Mouse (Mus musculus): Measurements from ENCODE around the gene March10. TPM values are rescaled to one million over a fixed set of nuclear protein-coding genes. Genes with fewer than 3 reads are reported as not detected.

Gene March10
- polyA plus RNA-seq, 1 experiment from 2014 or later: not detected

GRCm38 (mm10) chr11:105364386-105365065 lies 92.0 kb downstream of the March10 start:
- Histone ChIP-seq H3K36me3 (ENCODE audit: inconsistent target) (no peaks in the 10 kb centered on the region), H3K79me2 (ENCODE audit: inconsistent target) (no peaks in the 10 kb centered on the region), H3K4me3 (ENCODE audit: inconsistent target) (no peak overlapping the region), H3K27ac (no peak overlapping the region)
- 34% methylated on average over 12 of the region's 12 CpGs for WGBS (ENCODE audit: missing documents)

- H3K79me2 ChIP-seq (ENCODE audit: inconsistent target): no peaks in the 10 kb centered on the region
- H3K36me3 ChIP-seq (ENCODE audit: inconsistent target): no peaks in the 10 kb centered on the region
- 70% methylated on average over 11 of the region's 12 CpGs for WGBS (ENCODE audit: missing documents)
- H3K4me3 ChIP-seq (ENCODE audit: inconsistent target): no peak overlapping the region
- no peak overlapping the region for H3K27ac ChIP-seq
Measured at GRCm38 (mm10) chr11:105363598-105364385, 92.7 kb downstream of the March10 start.

- Histone ChIP-seq H3K79me2 (ENCODE audit: inconsistent target) (no peaks in the 10 kb centered on the region), H3K36me3 (ENCODE audit: inconsistent target) (no peaks in the 10 kb centered on the region), H3K27ac (no peak overlapping the region), H3K4me3 (ENCODE audit: inconsistent target) (no peak overlapping the region)
- WGBS (ENCODE audit: missing documents): 5% methylated on average over 33 of the region's 40 CpGs
Measured at GRCm38 (mm10) chr11:105362946-105363597, 93.5 kb downstream of the March10 start.

GRCm38 (mm10) chr11:105362041-105362765 lies 94.3 kb downstream of the March10 start:
- Histone ChIP-seq H3K4me3 (ENCODE audit: inconsistent target) (no peak overlapping the region), H3K27ac (no peak overlapping the region), H3K79me2 (ENCODE audit: inconsistent target) (no peaks in the 10 kb centered on the region), H3K36me3 (ENCODE audit: inconsistent target) (no peaks in the 10 kb centered on the region)
- 79% methylated on average over 4 of the region's 4 CpGs for WGBS (ENCODE audit: missing documents)

GRCm38 (mm10) chr11:105356301-105356700 lies 100.2 kb downstream of the March10 start:
- H3K27ac ChIP-seq: no peak overlapping the region
- H3K4me3 ChIP-seq (ENCODE audit: inconsistent target): no peak overlapping the region
- no peaks in the 10 kb centered on the region for H3K79me2 ChIP-seq (ENCODE audit: inconsistent target)
- H3K36me3 ChIP-seq (ENCODE audit: inconsistent target): no peaks in the 10 kb centered on the region
- 67% methylated on average over 7 of the region's 7 CpGs for WGBS (ENCODE audit: missing documents)

GRCm38 (mm10) chr11:105353891-105354280 lies 102.6 kb downstream of the March10 start:
- no peak overlapping the region for H3K27ac ChIP-seq
- H3K36me3 ChIP-seq (ENCODE audit: inconsistent target): no peaks in the 10 kb centered on the region
- H3K79me2 ChIP-seq (ENCODE audit: inconsistent target): no peaks in the 10 kb centered on the region
- 90% methylated on average over 4 of the region's 4 CpGs for WGBS (ENCODE audit: missing documents)
- H3K4me3 ChIP-seq (ENCODE audit: inconsistent target): no peak overlapping the region

- Histone ChIP-seq H3K36me3 (ENCODE audit: inconsistent target) (no peaks in the 10 kb centered on the region), H3K4me3 (ENCODE audit: inconsistent target) (no peak overlapping the region), H3K27ac (no peak overlapping the region), H3K79me2 (ENCODE audit: inconsistent target) (no peaks in the 10 kb centered on the region)
- WGBS (ENCODE audit: missing documents): 79% methylated on average over 9 of the region's 9 CpGs
Measured at GRCm38 (mm10) chr11:105352954-105353890, 103.3 kb downstream of the March10 start.

- no peak overlapping the region for H3K27ac ChIP-seq
- no peak overlapping the region for H3K4me3 ChIP-seq (ENCODE audit: inconsistent target)
- WGBS (ENCODE audit: missing documents): 86% methylated on average over 8 of the region's 8 CpGs
- no peaks in the 10 kb centered on the region for H3K36me3 ChIP-seq (ENCODE audit: inconsistent target)
- H3K79me2 ChIP-seq (ENCODE audit: inconsistent target): no peaks in the 10 kb centered on the region
Measured at GRCm38 (mm10) chr11:105352152-105352551, 104.4 kb downstream of the March10 start.

GRCm38 (mm10) chr11:105350643-105351042 lies 105.9 kb downstream of the March10 start:
- H3K36me3 ChIP-seq (ENCODE audit: inconsistent target): no peaks in the 10 kb centered on the region
- WGBS (ENCODE audit: missing documents): 97% methylated on average over 7 of the region's 7 CpGs
- H3K4me3 ChIP-seq (ENCODE audit: inconsistent target): no peak overlapping the region
- H3K79me2 ChIP-seq (ENCODE audit: inconsistent target): no peaks in the 10 kb centered on the region
- no peak overlapping the region for H3K27ac ChIP-seq

GRCm38 (mm10) chr11:105349780-105350324 lies 106.7 kb downstream of the March10 start:
- WGBS (ENCODE audit: missing documents): 93% methylated on average over 14 of the region's 19 CpGs
- no peaks in the 10 kb centered on the region for H3K36me3 ChIP-seq (ENCODE audit: inconsistent target)
- no peaks in the 10 kb centered on the region for H3K79me2 ChIP-seq (ENCODE audit: inconsistent target)
- H3K27ac ChIP-seq: no peak overlapping the region
- H3K4me3 ChIP-seq (ENCODE audit: inconsistent target): no peak overlapping the region

GRCm38 (mm10) chr11:105348495-105348982 lies 108.0 kb downstream of the March10 start:
- Histone ChIP-seq H3K79me2 (ENCODE audit: inconsistent target) (no peaks in the 10 kb centered on the region), H3K36me3 (ENCODE audit: inconsistent target) (no peaks in the 10 kb centered on the region), H3K4me3 (ENCODE audit: inconsistent target) (no peak overlapping the region), H3K27ac (no peak overlapping the region)
- WGBS (ENCODE audit: missing documents): 88% methylated on average over 9 of the region's 9 CpGs

GRCm38 (mm10) chr11:105347162-105348161 lies 109.1 kb downstream of the March10 start:
- Histone ChIP-seq H3K4me3 (ENCODE audit: inconsistent target) (no peak overlapping the region), H3K27ac (no peak overlapping the region), H3K36me3 (ENCODE audit: inconsistent target) (no peaks in the 10 kb centered on the region), H3K79me2 (ENCODE audit: inconsistent target) (no peaks in the 10 kb centered on the region)
- WGBS (ENCODE audit: missing documents): 51% methylated on average over 28 of the region's 28 CpGs

Measured in macrophage (primary cell).